Mouse (Mus musculus): ENCODE data around the gene Nphp1. TPM values are rescaled to one million over a fixed set of nuclear protein-coding genes. Genes with fewer than 3 reads are reported as not detected.

Gene Nphp1
- 42.0 and 42.9 TPM in 2 replicates for polyA plus RNA-seq (2016; fragmentation: Nextera tagmentation; extraction: Ambion mirVana)

DNA sequence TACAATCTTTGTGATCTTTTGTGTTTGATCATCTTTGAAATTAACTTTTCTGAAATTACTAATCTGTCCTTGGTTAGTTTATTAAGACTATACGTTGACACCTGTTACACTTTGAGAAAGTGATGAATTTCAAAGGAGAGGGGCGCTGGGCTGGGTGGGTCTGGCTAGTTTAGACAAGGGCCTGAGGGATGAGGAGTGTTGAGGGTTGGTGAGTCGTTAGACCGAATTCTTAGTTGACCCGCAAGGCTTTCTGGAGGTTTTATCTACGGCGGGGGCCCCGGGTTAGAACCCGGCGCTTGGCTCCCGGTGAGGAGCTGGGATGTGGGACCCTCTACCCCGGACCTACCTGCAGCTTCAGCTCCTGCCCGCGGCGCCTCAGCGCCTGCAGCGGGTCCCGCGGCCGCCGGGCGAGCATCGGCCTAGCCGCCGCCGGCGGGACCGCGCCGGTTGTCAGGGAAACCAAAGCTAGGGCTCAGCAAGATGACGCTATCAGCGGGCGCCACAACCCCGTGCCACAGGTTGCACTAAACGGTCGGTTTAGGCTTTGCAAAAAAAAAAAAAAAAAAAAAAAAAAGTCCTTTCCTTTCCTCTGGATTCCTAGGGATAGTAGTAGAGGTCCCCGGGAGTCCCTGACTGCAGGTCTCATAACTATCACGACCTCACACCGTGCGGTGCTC, at the start of gene Nphp1:
Gene Nphp1 (minus strand): TSS at position 458 of the 677 bp plus-strand sequence.
- Histone ChIP-seq H3K4me3 (peak within 1 kb of the TSS; percentile 84), H3K9me3 (no peaks in the 10 kb centered on the region), H3K27ac (replicated peaks) (peak within 1 kb of the TSS; percentile 91), H3K36me3 (replicated peaks) (no peaks in the 10 kb centered on the region), H3K4me1 (peaks cover 32% of the 10 kb centered on the region), H3K27me3 (replicated peaks; ENCODE audit: low read depth, poor library complexity, severe bottlenecking) (no peaks in the 10 kb centered on the region)
- DNase-seq (ENCODE audit: low spot score), result peak; percentile 90
- WGBS, result under 1% methylated on average over 40 of the region's 40 CpGs

DNA sequence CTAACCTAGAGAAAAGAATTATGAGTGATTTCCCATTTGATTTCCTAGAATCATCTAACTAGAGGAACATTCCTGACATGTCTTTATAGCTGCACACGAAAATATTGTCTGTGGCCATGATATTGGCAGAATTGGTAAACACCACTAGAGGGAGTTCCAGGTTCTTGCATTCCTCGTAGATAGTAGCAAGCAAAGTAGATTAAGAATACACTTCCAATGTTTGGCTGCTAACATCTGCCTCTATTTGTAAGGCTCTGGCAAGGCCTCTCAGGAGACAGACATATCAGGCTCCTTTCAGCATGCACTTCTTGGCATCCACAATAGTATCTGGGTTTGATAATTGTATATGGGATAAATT, 44.1 kb upstream of the Nphp1 start:
- H3K9me3 ChIP-seq, result no peaks in the 10 kb centered on the region
- peaks cover 13% of the 10 kb centered on the region for H3K36me3 ChIP-seq (replicated peaks)
- DNase-seq (ENCODE audit: low spot score), result no peak
- H3K4me3 ChIP-seq, result no peak overlapping the region
- H3K4me1 ChIP-seq, result peaks cover 18% of the 10 kb centered on the region
- peaks cover 10% of the 10 kb centered on the region for H3K27me3 ChIP-seq (replicated peaks; ENCODE audit: low read depth, poor library complexity, severe bottlenecking)
- no peak overlapping the region for H3K27ac ChIP-seq (replicated peaks)
- WGBS, result 24% methylated on average over 2 of the region's 2 CpGs

DNA sequence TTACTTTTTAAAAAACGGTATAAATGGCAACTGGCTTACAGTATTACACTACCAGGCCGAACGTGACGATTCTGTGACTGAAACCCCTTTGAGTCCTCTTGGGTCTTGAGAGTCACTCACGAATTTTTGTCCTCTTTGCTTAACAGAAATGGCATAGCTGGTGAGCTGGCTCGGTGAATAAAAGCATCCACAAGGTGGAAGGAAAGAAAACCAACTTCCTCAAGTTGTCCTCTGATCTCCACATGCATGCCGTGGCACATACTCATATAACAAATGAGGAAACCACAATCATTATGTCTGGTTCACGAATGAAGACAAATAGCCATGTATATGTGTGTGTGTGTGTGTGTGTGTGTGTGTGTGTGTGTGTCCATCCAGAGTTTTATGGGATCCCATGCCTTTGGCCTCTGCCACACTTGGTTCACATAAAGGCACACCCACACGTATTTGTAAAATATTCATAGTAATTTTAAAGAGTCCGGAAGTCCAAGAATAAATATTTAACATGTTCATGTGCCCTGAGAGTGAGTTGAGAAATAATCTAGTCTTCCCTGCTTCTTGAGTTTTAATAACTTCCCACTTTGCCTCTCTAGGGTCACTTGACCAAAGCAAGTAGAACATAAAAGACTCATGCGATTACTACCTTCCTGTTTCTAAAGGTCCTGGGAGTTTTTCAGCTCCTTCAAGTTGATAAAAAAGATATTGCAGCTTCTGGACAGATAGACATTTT, 43.6 kb upstream of the Nphp1 start:
- H3K27ac ChIP-seq (replicated peaks), result peak overlapping the region; percentile 88
- WGBS, result 46% methylated on average over 11 of the region's 11 CpGs

DNA sequence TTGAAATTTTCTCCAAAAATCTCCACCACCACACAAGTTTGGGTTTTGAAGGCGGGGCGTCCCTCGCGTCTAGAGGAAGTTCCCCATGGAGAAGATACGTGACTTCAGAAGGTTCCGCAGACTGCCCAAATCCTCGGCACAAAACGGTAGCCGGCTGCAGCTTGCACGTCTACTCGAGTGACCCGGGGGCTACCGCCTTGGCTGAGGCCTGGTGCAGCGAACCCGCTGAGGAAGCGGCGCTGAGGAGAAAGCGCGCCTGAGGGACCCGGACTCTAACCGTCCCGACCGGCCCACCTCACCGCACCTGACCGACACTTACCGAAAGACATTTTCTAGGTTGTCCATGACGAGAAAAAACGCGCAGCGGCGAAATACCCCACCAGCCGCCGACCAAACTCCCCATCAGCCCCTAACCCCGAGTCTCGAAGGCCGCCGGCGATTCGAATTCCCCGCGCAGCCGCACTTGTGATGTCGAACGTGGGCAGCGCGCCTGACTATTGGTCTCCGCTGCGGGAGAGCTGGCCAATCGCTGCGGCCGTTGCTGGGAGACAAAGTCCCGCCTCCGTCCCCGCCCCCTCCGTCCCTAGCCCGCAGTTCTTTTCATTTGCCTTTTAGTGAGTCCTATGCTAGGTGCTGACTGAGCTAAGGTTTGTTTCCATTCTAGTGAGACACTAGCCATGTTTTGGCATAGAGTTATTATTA, 42.9 kb upstream of the Nphp1 start, which contains the start of gene Bub1:
Gene Bub1 (minus strand): TSS at position 465 of the 702 bp plus-strand sequence.
- Histone ChIP-seq H3K27ac (replicated peaks) (peak within 1 kb of the TSS; percentile 88), H3K4me1 (peaks cover 18% of the 10 kb centered on the region), H3K27me3 (replicated peaks; ENCODE audit: low read depth, poor library complexity, severe bottlenecking) (no peaks in the 10 kb centered on the region; the same call in 1 of the 2 replicates), H3K9me3 (no peaks in the 10 kb centered on the region), H3K36me3 (replicated peaks) (peaks cover 26% of the 10 kb centered on the region), H3K4me3 (peak within 1 kb of the TSS; percentile 87)
- WGBS, result under 1% methylated on average over 56 of the region's 56 CpGs
- peak; percentile 96 for DNase-seq (ENCODE audit: low spot score)

More for the DNA sequence above, 43.6 kb upstream of the Nphp1 start:
- H3K27me3 ChIP-seq (replicated peaks; ENCODE audit: low read depth, poor library complexity, severe bottlenecking), result peaks cover 5% of the 10 kb centered on the region
- no peaks in the 10 kb centered on the region for H3K9me3 ChIP-seq
- peaks cover 18% of the 10 kb centered on the region for H3K4me1 ChIP-seq
- H3K36me3 ChIP-seq (replicated peaks), result peaks cover 19% of the 10 kb centered on the region
- peak overlapping the region; percentile 87 for H3K4me3 ChIP-seq
- no peak for DNase-seq (ENCODE audit: low spot score)

DNA sequence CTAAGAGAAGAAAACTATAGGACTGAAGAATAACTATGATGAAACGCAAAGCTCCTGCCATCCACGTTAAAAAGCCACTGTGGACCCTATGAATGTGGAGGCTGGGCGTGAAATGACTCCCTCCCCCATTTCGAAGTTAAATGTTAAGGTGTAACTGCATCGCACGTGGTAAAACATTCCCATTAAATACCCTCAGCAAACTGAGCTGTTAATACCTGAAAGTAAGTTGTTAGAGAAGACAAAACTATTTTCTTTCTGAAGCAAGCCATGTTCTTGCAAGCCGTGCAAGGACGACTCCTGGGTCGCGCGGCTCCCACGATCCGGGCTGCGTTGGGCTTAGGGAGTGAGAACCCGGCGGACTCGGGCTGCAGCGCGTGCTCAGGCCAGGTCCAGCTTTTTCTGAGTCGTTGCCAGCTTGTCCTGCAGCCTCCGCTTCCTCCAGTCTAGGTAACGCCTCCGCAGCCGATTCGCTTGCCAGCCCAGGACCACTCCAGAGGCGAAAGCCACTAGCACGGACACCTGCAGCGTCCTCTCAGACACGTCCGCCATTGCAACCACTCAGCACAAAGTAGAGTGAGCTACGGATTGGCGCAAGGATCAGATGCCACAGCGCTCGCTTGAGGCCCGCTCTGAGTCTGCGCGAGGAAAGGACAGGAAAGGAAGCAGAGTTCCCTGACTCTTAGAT, 3.4 kb upstream of the Nphp1 start, which contains the start of gene Mtln:
Gene Mtln (minus strand): TSS at position 570 of the 685 bp plus-strand sequence.
- Histone ChIP-seq H3K4me1 (peaks cover 32% of the 10 kb centered on the region), H3K9me3 (no peaks in the 10 kb centered on the region), H3K4me3 (peak within 1 kb of the TSS; percentile 66), H3K36me3 (replicated peaks) (no peaks in the 10 kb centered on the region), H3K27me3 (replicated peaks; ENCODE audit: low read depth, poor library complexity, severe bottlenecking) (no peaks in the 10 kb centered on the region), H3K27ac (replicated peaks) (peak within 1 kb of the TSS; percentile 89)
- DNase-seq (ENCODE audit: low spot score), result peak; percentile 89
- WGBS, result 4% methylated on average over 37 of the region's 37 CpGs

DNA sequence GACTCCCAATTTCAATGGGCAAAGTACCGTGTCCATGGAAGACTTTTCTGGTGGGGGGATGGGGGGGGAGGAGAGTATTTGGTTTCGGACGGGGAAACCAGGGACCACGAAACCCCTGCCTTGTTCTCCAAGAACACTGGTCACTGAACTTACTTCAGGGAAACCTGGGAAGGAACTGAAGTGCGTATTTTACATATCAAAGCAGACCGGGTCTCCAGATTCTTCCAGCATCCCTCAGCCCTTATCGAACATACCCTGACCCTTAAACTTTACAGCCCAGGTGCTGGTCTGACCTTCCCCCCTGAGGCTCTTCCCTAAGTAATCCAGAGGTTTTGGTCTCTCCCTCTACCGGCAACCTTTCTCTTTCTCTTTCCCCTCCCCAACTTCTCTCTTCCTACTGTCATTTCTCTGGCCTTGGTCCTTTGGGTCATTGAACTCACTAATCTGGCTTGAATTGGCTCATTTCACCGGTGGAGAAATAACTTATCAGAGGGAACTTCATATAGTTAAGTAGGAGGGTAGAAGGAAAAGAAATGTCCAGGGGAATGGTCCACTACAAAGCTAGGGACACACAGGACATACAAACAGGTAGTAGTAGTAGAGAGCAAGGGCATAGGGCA, 1.1 kb upstream of the Nphp1 start:
- H3K4me1 ChIP-seq, result peaks cover 32% of the 10 kb centered on the region
- no peaks in the 10 kb centered on the region for H3K9me3 ChIP-seq
- H3K27ac ChIP-seq (replicated peaks), result peak overlapping the region; percentile 91; the same call in 1 of the 2 replicates
- H3K36me3 ChIP-seq (replicated peaks), result no peaks in the 10 kb centered on the region
- no peak for DNase-seq (ENCODE audit: low spot score)
- WGBS, result 21% methylated on average over 9 of the region's 9 CpGs
- no peaks in the 10 kb centered on the region for H3K27me3 ChIP-seq (replicated peaks; ENCODE audit: low read depth, poor library complexity, severe bottlenecking)
- peak overlapping the region; percentile 84 for H3K4me3 ChIP-seq

DNA sequence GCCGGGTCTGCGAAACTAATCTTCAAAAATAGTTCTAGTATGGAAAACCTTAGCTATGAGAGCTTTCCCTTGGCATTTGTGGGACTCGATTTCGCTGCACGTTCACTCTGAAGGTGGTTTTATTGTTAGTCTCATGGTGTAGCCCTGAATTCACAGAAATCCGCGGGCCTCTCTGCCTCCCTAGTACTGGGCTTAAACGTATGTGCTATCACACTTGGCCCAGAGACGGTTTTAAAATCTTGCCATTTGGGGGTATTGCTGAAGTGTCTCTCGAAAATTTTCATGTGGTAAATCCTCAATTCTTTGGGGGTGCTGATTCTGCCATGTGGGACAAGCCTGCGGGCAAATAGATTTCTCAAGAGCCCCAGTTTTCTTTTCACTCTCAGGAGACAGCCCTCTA, 441 bp upstream of the Nphp1 start:
- no peaks in the 10 kb centered on the region for H3K9me3 ChIP-seq
- no peaks in the 10 kb centered on the region for H3K36me3 ChIP-seq (replicated peaks)
- no peak for DNase-seq (ENCODE audit: low spot score)
- H3K4me1 ChIP-seq, result peaks cover 32% of the 10 kb centered on the region
- peak overlapping the region; percentile 84 for H3K4me3 ChIP-seq
- peak overlapping the region; percentile 91 for H3K27ac ChIP-seq (replicated peaks)
- no peaks in the 10 kb centered on the region for H3K27me3 ChIP-seq (replicated peaks; ENCODE audit: low read depth, poor library complexity, severe bottlenecking)
- 7% methylated on average over 11 of the region's 11 CpGs for WGBS

DNA sequence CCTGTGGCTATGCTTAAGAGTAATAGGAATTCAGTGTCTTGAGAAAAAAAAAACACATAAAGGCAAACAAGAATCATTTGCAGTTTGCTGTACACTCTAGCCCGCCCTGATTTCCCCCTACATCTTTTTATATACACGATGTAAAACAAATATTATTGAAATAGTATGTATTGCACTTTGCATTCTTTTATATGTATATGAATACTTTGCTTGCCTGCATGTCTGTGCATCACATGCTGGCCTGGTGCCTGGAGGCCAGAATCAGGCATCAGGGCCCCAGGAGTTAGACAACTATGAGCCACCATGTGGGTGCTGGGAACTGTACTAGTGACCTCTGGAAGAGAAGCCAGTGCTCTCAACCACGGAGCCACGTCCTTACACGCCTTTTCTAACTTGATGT, 1.5 kb downstream of the Nphp1 start:
- Histone ChIP-seq H3K27ac (replicated peaks) (no peak overlapping the region), H3K27me3 (replicated peaks; ENCODE audit: low read depth, poor library complexity, severe bottlenecking) (no peaks in the 10 kb centered on the region), H3K4me3 (no peak overlapping the region), H3K9me3 (no peaks in the 10 kb centered on the region), H3K4me1 (peaks cover 32% of the 10 kb centered on the region), H3K36me3 (replicated peaks) (no peaks in the 10 kb centered on the region)
- DNase-seq (ENCODE audit: low spot score), result no peak
- 90% methylated on average over 5 of the region's 5 CpGs for WGBS

DNA sequence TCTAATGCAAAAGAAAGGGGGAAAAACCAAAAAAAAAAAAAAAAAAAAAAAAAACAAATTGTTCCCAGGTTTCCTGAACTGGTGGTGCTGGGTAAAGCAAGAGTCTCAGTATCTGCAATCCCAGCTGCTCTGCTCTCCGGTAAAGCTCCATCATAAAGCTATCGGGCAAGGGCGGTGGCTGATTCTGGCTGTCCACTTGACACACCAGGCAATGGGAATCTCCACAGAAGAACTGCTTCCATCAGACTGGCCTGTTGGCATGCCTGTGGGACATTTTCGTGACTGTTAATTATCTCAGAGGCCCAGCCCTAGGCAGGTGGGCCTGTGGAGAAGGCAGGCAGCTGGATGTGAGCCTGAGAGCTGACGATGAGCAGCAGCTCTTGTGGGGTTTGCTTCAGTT, 10.2 kb downstream of the Nphp1 start:
- no peak overlapping the region for H3K4me3 ChIP-seq
- DNase-seq (ENCODE audit: low spot score), result no peak
- no peak overlapping the region for H3K27ac ChIP-seq (replicated peaks)
- H3K27me3 ChIP-seq (replicated peaks; ENCODE audit: low read depth, poor library complexity, severe bottlenecking), result no peaks in the 10 kb centered on the region
- H3K36me3 ChIP-seq (replicated peaks), result peaks cover 43% of the 10 kb centered on the region
- peaks cover 8% of the 10 kb centered on the region for H3K4me1 ChIP-seq
- WGBS, result 81% methylated on average over 5 of the region's 5 CpGs
- no peaks in the 10 kb centered on the region for H3K9me3 ChIP-seq

DNA sequence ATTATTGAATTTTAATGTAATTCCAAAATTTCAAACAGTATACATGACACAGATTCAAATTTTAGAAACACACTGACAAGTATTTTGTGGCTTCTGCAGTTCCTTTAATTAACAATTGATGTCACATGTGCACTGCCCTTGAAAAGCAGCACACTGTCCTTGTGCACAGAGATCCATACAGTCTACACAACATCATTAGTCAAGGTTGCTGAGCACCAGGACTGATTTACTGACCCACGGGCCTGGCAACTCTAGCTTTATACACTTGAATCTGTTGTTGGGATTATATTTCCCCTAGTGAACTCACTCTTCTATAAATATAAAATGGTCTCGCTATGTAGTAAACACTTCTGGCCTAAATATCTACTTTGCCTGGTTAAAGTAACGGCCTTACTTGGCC, 13.7 kb downstream of the Nphp1 start:
- H3K4me3 ChIP-seq, result no peak overlapping the region
- no peaks in the 10 kb centered on the region for H3K9me3 ChIP-seq
- no peaks in the 10 kb centered on the region for H3K27me3 ChIP-seq (replicated peaks; ENCODE audit: low read depth, poor library complexity, severe bottlenecking)
- H3K27ac ChIP-seq (replicated peaks), result no peak overlapping the region
- peaks cover 70% of the 10 kb centered on the region for H3K36me3 ChIP-seq (replicated peaks)
- H3K4me1 ChIP-seq, result peaks cover 8% of the 10 kb centered on the region
- DNase-seq (ENCODE audit: low spot score), result no peak
- WGBS, result 83% methylated on average over 3 of the region's 3 CpGs

DNA sequence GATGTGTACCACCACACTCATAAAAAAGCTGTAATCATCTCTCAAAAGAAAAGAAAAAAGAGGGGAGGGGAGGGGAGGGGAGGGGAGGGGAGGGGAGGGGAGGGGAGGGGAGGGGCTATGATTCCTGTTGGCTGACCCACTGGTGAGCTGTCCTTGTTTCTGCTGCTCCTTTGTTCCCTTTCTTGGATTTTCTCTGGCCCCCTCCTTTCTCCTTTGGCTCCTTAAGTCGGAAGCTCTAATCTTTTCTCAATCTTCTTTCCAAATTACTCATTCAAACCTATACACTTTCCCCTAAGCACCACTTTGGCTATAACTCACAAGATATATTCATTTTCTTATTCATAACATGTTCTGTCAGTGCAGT, 14.1 kb downstream of the Nphp1 start:
- H3K4me1 ChIP-seq, result peaks cover 8% of the 10 kb centered on the region
- H3K9me3 ChIP-seq, result no peaks in the 10 kb centered on the region
- no peak overlapping the region for H3K4me3 ChIP-seq
- 19% methylated on average over 1 of the region's 1 CpGs for WGBS
- no peak for DNase-seq (ENCODE audit: low spot score)
- H3K27ac ChIP-seq (replicated peaks), result no peak overlapping the region
- H3K36me3 ChIP-seq (replicated peaks), result peaks cover 72% of the 10 kb centered on the region
- H3K27me3 ChIP-seq (replicated peaks; ENCODE audit: low read depth, poor library complexity, severe bottlenecking), result no peaks in the 10 kb centered on the region

All from embryonic facial prominence, embryonic 10.5 days (tissue).